26 mouse cellular contexts compared by ENCODE assay signal in the genomic region with DNA sequence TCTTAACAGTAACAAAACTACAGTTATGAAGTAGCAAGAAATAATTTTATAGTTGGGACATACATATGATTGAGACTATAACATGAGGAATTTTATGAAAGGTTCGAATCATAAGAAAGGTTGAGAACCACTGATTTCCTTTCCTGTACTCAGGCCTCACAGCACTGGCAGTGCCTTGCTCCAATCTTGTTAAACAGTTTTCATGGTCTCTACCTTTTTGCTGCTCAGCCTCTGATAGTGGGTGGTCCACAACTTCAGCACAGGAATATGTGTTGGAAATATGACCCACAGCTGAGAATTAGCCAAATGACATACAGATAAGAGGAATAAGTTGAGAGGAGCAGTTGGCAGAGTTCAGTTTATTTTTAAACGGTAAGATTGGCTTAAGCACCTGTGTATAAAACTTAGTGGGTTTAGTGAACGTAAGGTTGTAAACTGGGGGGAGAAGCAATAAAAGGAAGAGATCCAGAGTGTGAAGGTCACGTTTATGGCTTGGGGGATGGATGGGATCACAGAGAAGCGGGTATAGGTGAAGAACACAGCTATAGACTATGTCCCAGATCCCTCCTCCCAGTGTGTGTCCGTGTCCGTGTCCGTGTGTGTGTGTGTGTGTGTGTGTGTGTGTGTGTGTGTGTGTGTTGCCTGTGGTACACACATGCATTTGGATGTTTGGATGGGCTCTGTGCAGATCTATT.
DNase-seq lines count a peak whose midpoint lies in the region; ATAC-seq lines count a peak whose summit lies in the region.
"Had no signal": no experiment of that assay in that cellular context is flagged by ENCODE, and none has a peak within 500 bp of the region (broad histone marks: within the 10 kb centered on the region; RNA-seq: fewer than 3 reads in every experiment).

No protein-coding gene starts in this region.

- no peaks in the 10 kb centered on the region; the same call in 1 of the 2 replicates for H3K4me1 ChIP-seq in intestine, embryonic 16.5 days (ENCODE audit: control insufficient read depth, insufficient read depth, low read length)
- H3K4me1 ChIP-seq: embryonic facial prominence, embryonic 13.5 days; embryonic facial prominence, embryonic 15.5 days; forebrain, embryonic 10.5 days; forebrain, embryonic 12.5 days had no signal

- H3K27me3 ChIP-seq in intestine, embryonic 16.5 days (replicated peaks; ENCODE audit: control insufficient read depth, insufficient read depth, low read length), result no peaks in the 10 kb centered on the region
- H3K27me3 ChIP-seq: CH12.LX; embryonic facial prominence, embryonic 13.5 days; embryonic facial prominence, embryonic 15.5 days; forebrain, embryonic 12.5 days; Patski had no signal

- H3K27ac ChIP-seq in intestine, embryonic 16.5 days (ENCODE audit: low read length), result peak overlapping the region; percentile 61; the same call in 1 of the 2 replicates
- H3K27ac ChIP-seq: embryonic facial prominence, embryonic 13.5 days; embryonic facial prominence, embryonic 15.5 days; forebrain, embryonic 10.5 days; forebrain, embryonic 12.5 days had no signal

- DNase-seq in heart, adult 11 months, result peak; percentile 15
- no peak for DNase-seq in heart, postnatal 14 days
- DNase-seq in large intestine, adult 2 months (ENCODE audit: low read depth, low spot score), result peak; percentile 2
- DNase-seq in kidney, postnatal 4 days, result no peak
- no peak for DNase-seq in adrenal gland, postnatal 10 days
- DNase-seq: adrenal gland, adult 8-10 months; adrenal gland, postnatal 25 days; B cell, adult 2 months; cerebellum, adult 11-12 months; cerebellum, adult 2 months; cerebellum, adult 9-10 months; cerebellum, postnatal 10 days; cerebellum, postnatal 25 days had no signal

- intact Hi-C loops in heart, postnatal 14 days (cut with DNase I), result no loop called here

- H3K9me3 ChIP-seq in intestine, embryonic 16.5 days (ENCODE audit: control insufficient read depth, low read length), result no peaks in the 10 kb centered on the region
- H3K9me3 ChIP-seq: embryonic facial prominence, embryonic 13.5 days; embryonic facial prominence, embryonic 15.5 days; forebrain, embryonic 10.5 days; forebrain, embryonic 12.5 days; G1E had no signal

- ATAC-seq in intestine, embryonic 16.5 days, result peak; percentile 98
- ATAC-seq: activated CD4-positive, CD25-positive, alpha-beta regulatory T cell, adult 4 months; CD4-positive, CD25-positive, alpha-beta regulatory T cell, adult 4 months; forebrain, embryonic 14.5 days; forebrain, embryonic 16.5 days; Patski had no signal

- WGBS in intestine, embryonic 16.5 days, result 48% methylated on average over 7 of the region's 8 CpGs
- 22% methylated on average over 8 of the region's 8 CpGs for WGBS in large intestine, adult 2 months

- H3K4me3 ChIP-seq in intestine, embryonic 16.5 days (ENCODE audit: low read length), result no peak overlapping the region
- H3K4me3 ChIP-seq: embryonic facial prominence, embryonic 13.5 days; embryonic facial prominence, embryonic 15.5 days; erythroblast, embryonic 14.5 days; forebrain, embryonic 10.5 days; forebrain, embryonic 12.5 days had no signal

- H3K9ac ChIP-seq in intestine, embryonic 16.5 days (ENCODE audit: low read depth, low read length), result no peak overlapping the region
- H3K9ac ChIP-seq: embryonic facial prominence, embryonic 13.5 days; embryonic facial prominence, embryonic 15.5 days; forebrain, embryonic 12.5 days had no signal

- no peak overlapping the region for H3K4me2 ChIP-seq in intestine, embryonic 16.5 days (ENCODE audit: low read depth, low read length)
- H3K4me2 ChIP-seq: embryonic facial prominence, embryonic 13.5 days; embryonic facial prominence, embryonic 15.5 days; forebrain, embryonic 12.5 days had no signal

- H3K36me3 ChIP-seq in intestine, embryonic 16.5 days (ENCODE audit: control insufficient read depth, insufficient read depth, low read length), result no peaks in the 10 kb centered on the region
- H3K36me3 ChIP-seq: embryonic facial prominence, embryonic 13.5 days; embryonic facial prominence, embryonic 15.5 days; forebrain, embryonic 10.5 days; forebrain, embryonic 12.5 days; G1E had no signal

Comparison
In these comparisons a context has a peak if more than half of its experiments do, and no peak if none do; other contexts are left out.
1. DNase-seq: peak in heart, adult 11 months (single experiment) and large intestine, adult 2 months (single experiment); none in heart, postnatal 14 days (0 of 2), kidney, postnatal 4 days (0 of 2) and adrenal gland, postnatal 10 days (single experiment).